Mouse (Mus musculus): ENCODE results near the gene Akap7.

Gene Akap7

DNA sequence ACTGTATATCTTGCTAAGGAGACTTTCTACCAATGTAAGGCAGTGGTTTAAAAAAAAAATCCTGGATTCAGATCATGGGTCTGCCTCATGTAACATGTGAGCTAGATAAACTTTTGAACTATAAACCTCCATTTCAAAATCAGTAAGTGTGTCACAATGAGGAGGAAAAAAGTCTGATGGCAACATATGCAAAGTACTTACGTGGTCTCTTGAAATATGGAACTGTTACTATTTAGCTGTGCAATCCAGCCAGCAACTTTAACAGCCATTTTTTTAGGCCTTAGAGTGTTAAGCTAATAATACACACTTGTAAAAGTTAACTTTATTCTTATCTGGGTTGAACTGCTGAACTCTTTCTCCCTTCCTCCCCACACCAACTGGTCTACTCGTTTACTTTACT lies 181.6 kb downstream of the Akap7 start:
- DNase-seq (ENCODE audit: low spot score): no peak

GRCm38 (mm10) chr10:25120871-25121554 lies 186.7 kb downstream of the Akap7 start:
- DNase-seq (ENCODE audit: low spot score): no peak
